Mouse (Mus musculus): Measurements from ENCODE around the gene Med11. TPM values are rescaled to one million over a fixed set of nuclear protein-coding genes. Genes with fewer than 3 reads are reported as not detected.

Med11 gene
- polyA plus RNA-seq, 1 experiment from 2014 or later: 40.2 TPM

GRCm38 (mm10) chr11:70474872-70475534 is 23.3 kb downstream of the Med11 start:
- WGBS: 77% methylated on average over 12 of the region's 12 CpGs
- Histone ChIP-seq H3K4me3 (no peak overlapping the region), H3K36me3 (no peaks in the 10 kb centered on the region), H3K9me3 (no peaks in the 10 kb centered on the region), H3K4me1 (no peaks in the 10 kb centered on the region), H3K9ac (replicated peaks) (no peak overlapping the region), H3K27ac (replicated peaks) (no peak overlapping the region), H3K27me3 (no peaks in the 10 kb centered on the region), H3K4me2 (replicated peaks) (no peak overlapping the region)
- no peak for ATAC-seq (replicated peaks)

DNA sequence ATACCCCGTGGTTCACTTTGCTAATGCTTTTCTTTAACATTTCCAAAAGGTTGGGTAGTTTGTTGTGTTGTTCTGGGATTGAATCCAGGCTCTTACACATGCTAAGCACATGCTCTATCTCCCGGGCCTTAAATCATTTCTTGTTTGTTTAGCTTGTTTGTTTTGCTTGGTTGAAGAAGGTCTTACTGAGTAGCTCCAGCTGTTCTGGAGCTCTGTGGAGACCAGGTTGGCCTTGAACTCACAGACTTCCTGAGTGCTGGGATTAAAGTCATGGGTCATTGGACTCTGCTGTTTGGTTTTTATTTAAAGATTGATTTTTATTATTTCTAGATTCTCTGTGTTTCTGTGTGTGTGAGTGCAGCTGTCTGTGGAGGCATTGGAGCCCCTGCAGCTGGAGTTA is 33.8 kb downstream of the Med11 start:
- H3K36me3 ChIP-seq: no peaks in the 10 kb centered on the region
- H3K4me2 ChIP-seq (replicated peaks): no peak overlapping the region
- H3K9ac ChIP-seq (replicated peaks): no peak overlapping the region
- no peak overlapping the region for H3K27ac ChIP-seq (replicated peaks)
- no peak overlapping the region for H3K4me3 ChIP-seq
- H3K27me3 ChIP-seq: no peaks in the 10 kb centered on the region
- H3K9me3 ChIP-seq: no peaks in the 10 kb centered on the region
- ATAC-seq (replicated peaks): no peak
- H3K4me1 ChIP-seq: no peaks in the 10 kb centered on the region
- WGBS: 56% methylated on average over 2 of the region's 2 CpGs

GRCm38 (mm10) chr11:70487816-70488215 is 36.1 kb downstream of the Med11 start:
- Histone ChIP-seq H3K4me3 (no peak overlapping the region), H3K9me3 (no peaks in the 10 kb centered on the region), H3K27ac (replicated peaks) (no peak overlapping the region), H3K4me1 (no peaks in the 10 kb centered on the region), H3K27me3 (no peaks in the 10 kb centered on the region), H3K9ac (replicated peaks) (no peak overlapping the region), H3K4me2 (replicated peaks) (no peak overlapping the region), H3K36me3 (no peaks in the 10 kb centered on the region)
- WGBS: 49% methylated on average over 4 of the region's 4 CpGs
- ATAC-seq (replicated peaks): no peak

- no peaks in the 10 kb centered on the region for H3K9me3 ChIP-seq
- H3K4me2 ChIP-seq (replicated peaks): no peak overlapping the region
- H3K4me1 ChIP-seq: no peaks in the 10 kb centered on the region
- H3K36me3 ChIP-seq: no peaks in the 10 kb centered on the region
- no peak overlapping the region for H3K9ac ChIP-seq (replicated peaks)
- no peak overlapping the region for H3K27ac ChIP-seq (replicated peaks)
- no peaks in the 10 kb centered on the region for H3K27me3 ChIP-seq
- H3K4me3 ChIP-seq: no peak overlapping the region
- ATAC-seq (replicated peaks): no peak
- WGBS: 85% methylated on average over 3 of the region's 3 CpGs
Measured at GRCm38 (mm10) chr11:70489138-70489537, 37.4 kb downstream of the Med11 start.

- H3K36me3 ChIP-seq: no peaks in the 10 kb centered on the region
- no peak overlapping the region for H3K4me3 ChIP-seq
- WGBS: 88% methylated on average over 6 of the region's 6 CpGs
- no peaks in the 10 kb centered on the region for H3K4me1 ChIP-seq
- ATAC-seq (replicated peaks): no peak
- H3K27ac ChIP-seq (replicated peaks): no peak overlapping the region
- H3K4me2 ChIP-seq (replicated peaks): no peak overlapping the region
- no peaks in the 10 kb centered on the region for H3K27me3 ChIP-seq
- H3K9me3 ChIP-seq: no peaks in the 10 kb centered on the region
- H3K9ac ChIP-seq (replicated peaks): no peak overlapping the region
Measured at GRCm38 (mm10) chr11:70489684-70490083, 38.0 kb downstream of the Med11 start.

DNA sequence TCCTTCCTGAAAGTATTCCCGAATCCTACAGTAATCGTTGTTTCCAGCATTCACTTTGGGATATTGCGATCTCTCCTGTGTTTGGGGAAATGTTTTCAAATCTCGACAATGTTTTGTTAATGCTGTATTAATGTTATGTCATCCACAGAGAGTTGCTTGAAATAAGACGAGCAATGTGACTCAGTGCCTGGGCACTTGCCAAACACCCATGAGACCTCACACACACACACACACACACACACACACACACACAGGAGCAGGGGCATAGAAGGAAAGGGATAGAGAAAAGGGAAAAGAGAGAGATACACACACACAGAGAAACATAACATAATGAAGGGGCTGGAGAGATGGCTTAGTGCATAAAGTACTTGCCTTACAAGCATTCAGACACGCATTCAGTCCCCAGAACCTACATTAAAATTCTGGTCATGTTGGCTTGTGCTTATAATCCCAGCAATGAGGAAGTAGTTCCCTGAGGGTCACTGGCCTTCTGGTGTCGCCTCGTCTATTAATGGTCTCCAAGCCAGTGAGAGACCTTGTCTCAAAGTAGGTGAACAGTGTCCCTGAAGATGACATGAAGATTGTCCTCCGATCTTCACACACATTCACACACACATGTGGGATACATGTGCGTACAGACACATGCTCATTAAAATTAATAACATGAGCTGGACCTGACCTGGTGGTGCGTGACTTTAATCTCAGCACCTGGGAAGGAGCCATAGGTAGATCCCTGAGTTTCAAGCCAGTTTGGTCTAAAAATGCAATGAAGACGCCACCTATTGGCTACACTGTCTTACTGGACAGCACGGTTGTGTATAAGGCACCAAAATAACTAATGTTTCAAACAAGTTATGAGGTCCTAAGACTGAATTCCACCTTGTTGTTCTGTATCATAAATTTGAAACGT is 48.1 kb downstream of the Med11 start:
- H3K9me3 ChIP-seq: no peaks in the 10 kb centered on the region
- H3K27me3 ChIP-seq: no peaks in the 10 kb centered on the region
- no peaks in the 10 kb centered on the region for H3K4me1 ChIP-seq
- H3K9ac ChIP-seq (replicated peaks): no peak overlapping the region
- 67% methylated on average over 14 of the region's 14 CpGs for WGBS
- no peak for ATAC-seq (replicated peaks)
- no peak overlapping the region for H3K4me2 ChIP-seq (replicated peaks)
- no peak overlapping the region for H3K4me3 ChIP-seq
- no peak overlapping the region for H3K27ac ChIP-seq (replicated peaks)
- H3K36me3 ChIP-seq: no peaks in the 10 kb centered on the region

- H3K27me3 ChIP-seq: no peaks in the 10 kb centered on the region
- H3K36me3 ChIP-seq: no peaks in the 10 kb centered on the region
- H3K4me2 ChIP-seq (replicated peaks): no peak overlapping the region
- H3K27ac ChIP-seq (replicated peaks): no peak overlapping the region
- 97% methylated on average over 1 of the region's 1 CpGs for WGBS
- no peaks in the 10 kb centered on the region for H3K4me1 ChIP-seq
- H3K9ac ChIP-seq (replicated peaks): no peak overlapping the region
- H3K9me3 ChIP-seq: no peaks in the 10 kb centered on the region
- ATAC-seq (replicated peaks): no peak
- no peak overlapping the region for H3K4me3 ChIP-seq
Measured at GRCm38 (mm10) chr11:70500476-70500812, 48.7 kb downstream of the Med11 start.

GRCm38 (mm10) chr11:70502018-70502417 is 50.3 kb downstream of the Med11 start:
- H3K4me3 ChIP-seq: no peak overlapping the region
- H3K27me3 ChIP-seq: no peaks in the 10 kb centered on the region
- H3K4me2 ChIP-seq (replicated peaks): no peak overlapping the region
- no peak overlapping the region for H3K27ac ChIP-seq (replicated peaks)
- WGBS: 82% methylated on average over 3 of the region's 3 CpGs
- no peak overlapping the region for H3K9ac ChIP-seq (replicated peaks)
- no peaks in the 10 kb centered on the region for H3K9me3 ChIP-seq
- ATAC-seq (replicated peaks): no peak
- H3K4me1 ChIP-seq: no peaks in the 10 kb centered on the region
- no peaks in the 10 kb centered on the region for H3K36me3 ChIP-seq

Small RNA genes lying within 50 kb of the gene (microRNA-seq; reads per million reads assigned to microRNA genes)
- gene Mir7115: not detected

Other genes starting within 250 kb of the Med11 start
- 3.2 and 3.6 TPM in 2 replicates for gene Slc16a11, start 239.2 kb upstream of the Med11 start, polyA plus RNA-seq (2015; fragmentation: Nextera tagmentation; extraction: Ambion mirVana)
- 14.9 and 17.7 TPM in 2 replicates for gene Slc16a13, start 230.9 kb upstream of the Med11 start, polyA plus RNA-seq (2015; fragmentation: Nextera tagmentation; extraction: Ambion mirVana)
- gene Bcl6b, start 222.1 kb upstream of the Med11 start, polyA plus RNA-seq (2015; fragmentation: Nextera tagmentation; extraction: Ambion mirVana): 5.7 and 6.1 TPM in 2 replicates
- 191 and 199 TPM in 2 replicates for gene 0610010K14Rik, start 214.0 kb upstream of the Med11 start, polyA plus RNA-seq (2015; fragmentation: Nextera tagmentation; extraction: Ambion mirVana)
- 12.9 and 13.0 TPM in 2 replicates for gene Gm21988, start 212.1 kb upstream of the Med11 start, polyA plus RNA-seq (2015; fragmentation: Nextera tagmentation; extraction: Ambion mirVana)
- 271 and 278 TPM in 2 replicates for gene Rnasek, start 212.1 kb upstream of the Med11 start, polyA plus RNA-seq (2015; fragmentation: Nextera tagmentation; extraction: Ambion mirVana)
- gene Alox12, start 196.6 kb upstream of the Med11 start, polyA plus RNA-seq (2015; fragmentation: Nextera tagmentation; extraction: Ambion mirVana): 0.66 and 0.79 TPM in 2 replicates
- gene Alox12e, start 129.3 kb upstream of the Med11 start, polyA plus RNA-seq (2015; fragmentation: Nextera tagmentation; extraction: Ambion mirVana): not detected in 2 replicates
- gene Alox15, start 99.9 kb upstream of the Med11 start, polyA plus RNA-seq (2015; fragmentation: Nextera tagmentation; extraction: Ambion mirVana): not detected in 2 replicates
- 33.4 and 37.2 TPM in 2 replicates for gene Pelp1, start 41.9 kb upstream of the Med11 start, polyA plus RNA-seq (2015; fragmentation: Nextera tagmentation; extraction: Ambion mirVana)
- 38.1 and 38.4 TPM in 2 replicates for gene Arrb2, start 19.3 kb upstream of the Med11 start, polyA plus RNA-seq (2015; fragmentation: Nextera tagmentation; extraction: Ambion mirVana)
- 0.52 and 0.56 TPM in 2 replicates for gene Zmynd15, start 7.5 kb downstream of the Med11 start, polyA plus RNA-seq (2015; fragmentation: Nextera tagmentation; extraction: Ambion mirVana)
- gene Cxcl16, start 8.1 kb downstream of the Med11 start, polyA plus RNA-seq (2015; fragmentation: Nextera tagmentation; extraction: Ambion mirVana): 1.4 and 1.9 TPM in 2 replicates
- 1.0 and 2.0 TPM in 2 replicates for gene Tm4sf5, start 53.3 kb downstream of the Med11 start, polyA plus RNA-seq (2015; fragmentation: Nextera tagmentation; extraction: Ambion mirVana)
- 0.29 and 0.36 TPM in 2 replicates for gene Vmo1, start 62.7 kb downstream of the Med11 start, polyA plus RNA-seq (2015; fragmentation: Nextera tagmentation; extraction: Ambion mirVana)
- gene Gltpd2, start 67.3 kb downstream of the Med11 start, polyA plus RNA-seq (2015; fragmentation: Nextera tagmentation; extraction: Ambion mirVana): 0.14 TPM in 1 of 2 replicates, not detected in the other
- 750 and 789 TPM in 2 replicates for gene Psmb6, start 73.4 kb downstream of the Med11 start, polyA plus RNA-seq (2015; fragmentation: Nextera tagmentation; extraction: Ambion mirVana)
- not detected in 2 replicates for gene Gm40193, start 81.0 kb downstream of the Med11 start, polyA plus RNA-seq (2015; fragmentation: Nextera tagmentation; extraction: Ambion mirVana)
- 7.0 and 8.2 TPM in 2 replicates for gene Pld2, start 88.1 kb downstream of the Med11 start, polyA plus RNA-seq (2015; fragmentation: Nextera tagmentation; extraction: Ambion mirVana)
- gene Mink1, start 111.0 kb downstream of the Med11 start, polyA plus RNA-seq (2015; fragmentation: Nextera tagmentation; extraction: Ambion mirVana): 14.3 and 15.6 TPM in 2 replicates
- gene 4930544D05Rik, start 163.9 kb downstream of the Med11 start, polyA plus RNA-seq (2015; fragmentation: Nextera tagmentation; extraction: Ambion mirVana): not detected in 2 replicates
- gene Chrne, start 167.3 kb downstream of the Med11 start, polyA plus RNA-seq (2015; fragmentation: Nextera tagmentation; extraction: Ambion mirVana): 0.34 TPM in 1 of 2 replicates, not detected in the other
- 0.08 and 0.24 TPM in 2 replicates for gene Gp1ba, start 187.2 kb downstream of the Med11 start, polyA plus RNA-seq (2015; fragmentation: Nextera tagmentation; extraction: Ambion mirVana)
- 126 and 130 TPM in 2 replicates for gene Rnf167, start 195.3 kb downstream of the Med11 start, polyA plus RNA-seq (2015; fragmentation: Nextera tagmentation; extraction: Ambion mirVana)
- gene Slc25a11, start 195.6 kb downstream of the Med11 start, polyA plus RNA-seq (2015; fragmentation: Nextera tagmentation; extraction: Ambion mirVana): 167 and 168 TPM in 2 replicates
- 683 and 724 TPM in 2 replicates for gene Pfn1, start 202.7 kb downstream of the Med11 start, polyA plus RNA-seq (2015; fragmentation: Nextera tagmentation; extraction: Ambion mirVana)
- gene Eno3, start 205.3 kb downstream of the Med11 start, polyA plus RNA-seq (2015; fragmentation: Nextera tagmentation; extraction: Ambion mirVana): 6.3 and 8.4 TPM in 2 replicates
- gene Spag7, start 217.5 kb downstream of the Med11 start, polyA plus RNA-seq (2015; fragmentation: Nextera tagmentation; extraction: Ambion mirVana): 148 and 153 TPM in 2 replicates
- 17.0 and 17.6 TPM in 2 replicates for gene Camta2, start 236.2 kb downstream of the Med11 start, polyA plus RNA-seq (2015; fragmentation: Nextera tagmentation; extraction: Ambion mirVana)
- gene Inca1, start 248.2 kb downstream of the Med11 start, polyA plus RNA-seq (2015; fragmentation: Nextera tagmentation; extraction: Ambion mirVana): 0.69 and 1.5 TPM in 2 replicates
- gene Kif1c, start 248.6 kb downstream of the Med11 start, polyA plus RNA-seq (2015; fragmentation: Nextera tagmentation; extraction: Ambion mirVana): 1.4 and 1.5 TPM in 2 replicates